Mouse (Mus musculus) spleen, adult 2 months (tissue): ENCODE measurements at regions not wholly inside any gene's neighbourhood (a gene's known extent, or its start where the extent isn't known, plus 50 kb on each side); places are given as distances from the start of the nearest gene placed in this dataset.

Source experiments
- CTCF ChIP-seq: fragments of 200-500 bp; IDR thresholded peaks from 2 replicates; pipeline ENCODE4 v1.5.1; 2011; ENCODE audit warnings: mild to moderate bottlenecking, inconsistent platforms; ENCODE audit not compliant: insufficient read depth, insufficient read length, insufficient replicate concordance; ENCODE audit errors: extremely low read depth
- POLR2A ChIP-seq: fragments of 200-500 bp; IDR thresholded peaks from 2 replicates; pipeline ENCODE4 v1.6.1; 2011; ENCODE audit warnings: low read depth, low read length, inconsistent platforms

GRCm38 (mm10) chr15:93755989-93756388 is 160.3 kb upstream of the Prickle1 start:
- TF ChIP-seq CTCF = no peak
- no peak for TF ChIP-seq POLR2A
